Mouse (Mus musculus) testis, adult 2 months (tissue): ENCODE data around the gene Pex26. TPM values are rescaled to one million over a fixed set of nuclear protein-coding genes. Genes with fewer than 3 reads are reported as not detected.

Experiments
- H3K27ac ChIP-seq: fragments of 200-500 bp; 2 replicates; pipeline ENCODE4 v1.5.1; 2012; ENCODE audit warnings: low read depth, low read length; ENCODE audit not compliant: control insufficient read depth, insufficient read depth
- H3K27me3 ChIP-seq: fragments of 200-500 bp; 2 replicates; pipeline ENCODE4 v1.6.1; 2012; ENCODE audit warnings: mild to moderate bottlenecking, low read length, moderate library complexity; ENCODE audit not compliant: control insufficient read depth, insufficient read depth
- H3K36me3 ChIP-seq: fragments of 200-500 bp; 2 replicates; pipeline ENCODE4 v1.6.1; 2012; ENCODE audit warnings: mild to moderate bottlenecking, low read length; ENCODE audit not compliant: control insufficient read depth, insufficient read depth
- H3K4me1 ChIP-seq: fragments of 200-500 bp; 2 replicates; pipeline ENCODE4 v1.6.1; 2012; ENCODE audit warnings: low read length; ENCODE audit not compliant: control insufficient read depth, insufficient read depth
- H3K4me3 ChIP-seq: fragments of 200-500 bp; 2 replicates; pipeline ENCODE4 v1.5.1; 2012; ENCODE audit warnings: low read depth, mild to moderate bottlenecking, low read length, moderate library complexity, mixed read lengths; ENCODE audit not compliant: control insufficient read depth
- CTCF ChIP-seq: fragments of 200-500 bp; IDR thresholded peaks from 2 replicates; pipeline ENCODE4 v1.5.1; 2012; ENCODE audit warnings: low read depth, mild to moderate bottlenecking, inconsistent platforms, low read length, moderate library complexity; ENCODE audit not compliant: control insufficient read depth, insufficient read depth, insufficient replicate concordance
- POLR2A ChIP-seq: fragments of 200-500 bp; IDR thresholded peaks from 2 replicates; pipeline ENCODE4 v1.6.1; 2012; ENCODE audit warnings: low read depth, mild to moderate bottlenecking, inconsistent platforms, low read length, moderate library complexity; ENCODE audit not compliant: control insufficient read depth
- polyA plus RNA-seq: library from polyadenylated mRNA; depleted of rRNA; stranded (reverse); fragments of >200 nt; gene quantifications from 2 replicates; pipeline ENCODE4 v1.2.3, GENCODE M21; 2012

Pex26 gene
- polyA plus RNA-seq, 1 experiment: 8.7 TPM

- Histone ChIP-seq H3K4me3 (no peak overlapping the region), H3K4me1 (peaks cover 2% of the 10 kb centered on the region), H3K27me3 (no peaks in the 10 kb centered on the region), H3K36me3 (no peaks in the 10 kb centered on the region), H3K27ac (no peak overlapping the region)
- TF ChIP-seq POLR2A (no peak), CTCF (no peak)
These were observed 17.3 kb upstream of the Pex26 start for GRCm38 (mm10) chr6:121166098-121166552.

GRCm38 (mm10) chr6:121167381-121167975 lies 16.0 kb upstream of the Pex26 start:
- Histone ChIP-seq H3K27ac (no peak overlapping the region), H3K4me3 (no peak overlapping the region), H3K27me3 (no peaks in the 10 kb centered on the region), H3K4me1 (peaks cover 2% of the 10 kb centered on the region), H3K36me3 (no peaks in the 10 kb centered on the region)
- TF ChIP-seq POLR2A: no peak
- no peak for TF ChIP-seq CTCF

- Histone ChIP-seq H3K4me3 (no peak overlapping the region), H3K36me3 (no peaks in the 10 kb centered on the region), H3K27me3 (no peaks in the 10 kb centered on the region), H3K27ac (no peak overlapping the region), H3K4me1 (peaks cover 2% of the 10 kb centered on the region)
- no peak for TF ChIP-seq CTCF
- no peak for TF ChIP-seq POLR2A
These were observed 12.4 kb upstream of the Pex26 start for GRCm38 (mm10) chr6:121171102-121171501.

GRCm38 (mm10) chr6:121173471-121173870 lies 10.0 kb upstream of the Pex26 start:
- no peak overlapping the region for H3K27ac ChIP-seq
- no peaks in the 10 kb centered on the region for H3K27me3 ChIP-seq
- H3K4me1 ChIP-seq: no peaks in the 10 kb centered on the region; the same call in 1 of the 2 replicates
- TF ChIP-seq POLR2A (no peak), CTCF (no peak)
- no peaks in the 10 kb centered on the region for H3K36me3 ChIP-seq
- H3K4me3 ChIP-seq: no peak overlapping the region

- Histone ChIP-seq H3K27me3 (no peaks in the 10 kb centered on the region), H3K27ac (no peak overlapping the region), H3K4me3 (no peak overlapping the region), H3K36me3 (no peaks in the 10 kb centered on the region), H3K4me1 (no peaks in the 10 kb centered on the region; the same call in 1 of the 2 replicates)
- no peak for TF ChIP-seq CTCF
These were observed 8.7 kb upstream of the Pex26 start for GRCm38 (mm10) chr6:121174761-121175160.

- TF ChIP-seq CTCF (no peak), POLR2A (no peak)
- no peaks in the 10 kb centered on the region for H3K36me3 ChIP-seq
- no peaks in the 10 kb centered on the region for H3K27me3 ChIP-seq
- no peak overlapping the region for H3K27ac ChIP-seq
- no peaks in the 10 kb centered on the region; the same call in 1 of the 2 replicates for H3K4me1 ChIP-seq
- no peak overlapping the region for H3K4me3 ChIP-seq
These were observed 7.3 kb upstream of the Pex26 start for GRCm38 (mm10) chr6:121176011-121176730.

GRCm38 (mm10) chr6:121176731-121177098 lies 6.8 kb upstream of the Pex26 start:
- no peak for TF ChIP-seq POLR2A
- no peak for TF ChIP-seq CTCF

More at GRCm38 (mm10) chr6:121176731-121177098, 6.8 kb upstream of the Pex26 start:
- Histone ChIP-seq H3K27ac (no peak overlapping the region), H3K27me3 (no peaks in the 10 kb centered on the region), H3K4me3 (no peak overlapping the region), H3K4me1 (no peaks in the 10 kb centered on the region; the same call in 1 of the 2 replicates), H3K36me3 (no peaks in the 10 kb centered on the region)
